Mouse (Mus musculus): ENCODE data around the gene Susd5.

The Susd5 gene

GRCm38 (mm10) chr9:114057090-114057796 is at the start of gene Susd5:
TSS of gene Susd5 (plus strand) at chr9:114057140.
- no peak for DNase-seq (ENCODE audit: low read depth, low spot score)

GRCm38 (mm10) chr9:114007850-114008350 is 49.0 kb upstream of the Susd5 start:
- DNase-seq (ENCODE audit: low read depth, low spot score), result no peak

GRCm38 (mm10) chr9:114009526-114009925 is 47.4 kb upstream of the Susd5 start:
- no peak for DNase-seq (ENCODE audit: low read depth, low spot score)

- DNase-seq (ENCODE audit: low read depth, low spot score), result no peak
Measured at GRCm38 (mm10) chr9:114011203-114011602, 45.7 kb upstream of the Susd5 start.

GRCm38 (mm10) chr9:114014034-114014433 is 42.9 kb upstream of the Susd5 start:
- DNase-seq (ENCODE audit: low read depth, low spot score), result no peak

GRCm38 (mm10) chr9:114015724-114016123 is 41.2 kb upstream of the Susd5 start:
- no peak for DNase-seq (ENCODE audit: low read depth, low spot score)

- DNase-seq (ENCODE audit: low read depth, low spot score), result no peak
Measured at GRCm38 (mm10) chr9:114016402-114016801, 40.5 kb upstream of the Susd5 start.

GRCm38 (mm10) chr9:114019012-114019762 is 37.8 kb upstream of the Susd5 start:
- no peak for DNase-seq (ENCODE audit: low read depth, low spot score)

- DNase-seq (ENCODE audit: low read depth, low spot score), result no peak
Measured at GRCm38 (mm10) chr9:114022141-114022540, 34.8 kb upstream of the Susd5 start.

- no peak for DNase-seq (ENCODE audit: low read depth, low spot score)
Measured at GRCm38 (mm10) chr9:114025182-114025581, 31.8 kb upstream of the Susd5 start.

GRCm38 (mm10) chr9:114025846-114026245 is 31.1 kb upstream of the Susd5 start:
- no peak for DNase-seq (ENCODE audit: low read depth, low spot score)

- DNase-seq (ENCODE audit: low read depth, low spot score), result peak; percentile 73
Measured at GRCm38 (mm10) chr9:114026261-114026934, 30.5 kb upstream of the Susd5 start.

- DNase-seq (ENCODE audit: low read depth, low spot score), result no peak
Measured at GRCm38 (mm10) chr9:114040945-114041344, 16.0 kb upstream of the Susd5 start.

- no peak for DNase-seq (ENCODE audit: low read depth, low spot score)
Measured at GRCm38 (mm10) chr9:114042490-114042889, 14.4 kb upstream of the Susd5 start.

GRCm38 (mm10) chr9:114044446-114044845 is 12.5 kb upstream of the Susd5 start:
- no peak for DNase-seq (ENCODE audit: low read depth, low spot score)

- no peak for DNase-seq (ENCODE audit: low read depth, low spot score)
Measured at GRCm38 (mm10) chr9:114046028-114046427, 10.9 kb upstream of the Susd5 start, which contains the start of gene Fbxl2. TSS of gene Fbxl2 (minus strand) at chr9:114046191.

GRCm38 (mm10) chr9:114046676-114047075 is 10.3 kb upstream of the Susd5 start:
- DNase-seq (ENCODE audit: low read depth, low spot score), result no peak

- DNase-seq (ENCODE audit: low read depth, low spot score), result no peak
Measured at GRCm38 (mm10) chr9:114050106-114050505, 6.8 kb upstream of the Susd5 start.

GRCm38 (mm10) chr9:114050778-114051177 is 6.2 kb upstream of the Susd5 start:
- DNase-seq (ENCODE audit: low read depth, low spot score), result no peak

- DNase-seq (ENCODE audit: low read depth, low spot score), result no peak
Measured at GRCm38 (mm10) chr9:114052031-114052430, 4.9 kb upstream of the Susd5 start.

- DNase-seq (ENCODE audit: low read depth, low spot score), result no peak
Measured at GRCm38 (mm10) chr9:114052866-114053265, 4.1 kb upstream of the Susd5 start.

GRCm38 (mm10) chr9:114068494-114069053 is 11.6 kb downstream of the Susd5 start:
- DNase-seq (ENCODE audit: low read depth, low spot score), result no peak

All from retina, adult 2 months (tissue).